Mouse (Mus musculus) hindbrain, embryonic 11.5 days (tissue): ENCODE results near the gene Shld1. TPM values are rescaled to one million over a fixed set of nuclear protein-coding genes. Genes with fewer than 3 reads are reported as not detected.

Source experiments
- ATAC-seq: fragments of 200-750 bp; cut with Nextera tagmentation; 2 replicates; pipeline ENCODE4 v1.8.0; 2017; ENCODE audit warnings: mild to moderate bottlenecking, moderate TSS enrichment, moderate library complexity; ENCODE audit not compliant: low FRiP score
- DNase-seq: peaks from one replicate; pipeline ENCODE4 v3.0.0-alpha.2; 2015; ENCODE audit warnings: low spot score
- H3K27ac ChIP-seq: fragments of 300-500 bp; sonication (generic); 2 replicates; pipeline ENCODE4 v1.5.1; 2014; ENCODE audit warnings: mild to moderate bottlenecking, low read depth, low read length
- H3K27me3 ChIP-seq: fragments of 300-500 bp; sonication (generic); 2 replicates; pipeline ENCODE4 v1.6.1; 2014; ENCODE audit warnings: mild to moderate bottlenecking, low read length, moderate library complexity, mixed read lengths; ENCODE audit not compliant: control insufficient read depth, insufficient read depth
- H3K36me3 ChIP-seq: fragments of 300-500 bp; sonication (generic); 2 replicates; pipeline ENCODE4 v1.6.1; 2014; ENCODE audit warnings: mild to moderate bottlenecking, low read length, moderate library complexity, mixed read lengths; ENCODE audit not compliant: control insufficient read depth, insufficient read depth
- H3K4me1 ChIP-seq: fragments of 300-500 bp; sonication (generic); replicated peaks from 2 replicates; pipeline ENCODE4 v1.6.1; 2014; ENCODE audit warnings: low read length, mixed read lengths; ENCODE audit not compliant: control insufficient read depth, insufficient read depth
- H3K4me2 ChIP-seq: fragments of 300-500 bp; sonication (generic); replicated peaks from 2 replicates; pipeline ENCODE4 v1.6.1; 2014; ENCODE audit warnings: mild to moderate bottlenecking, low read depth, low read length
- H3K4me3 ChIP-seq: fragments of 300-500 bp; sonication (generic); 2 replicates; pipeline ENCODE4 v1.5.1; 2014; ENCODE audit warnings: low read depth, low read length
- H3K9ac ChIP-seq: fragments of 300-500 bp; sonication (generic); 2 replicates; pipeline ENCODE4 v1.6.1; 2014; ENCODE audit warnings: low read depth, low read length
- H3K9me3 ChIP-seq: fragments of 300-500 bp; sonication (generic); 2 replicates; pipeline ENCODE4 v1.6.1; 2016; ENCODE audit warnings: low read length; ENCODE audit not compliant: control insufficient read depth
- WGBS: fragments of 180-500 bp; shearing (Covaris S2); extraction: QIAGEN DNeasy Blood & Tissue Kit; methylation state at CpG from one replicate; pipeline ENCODE4 v1.1.7; 2014; 5-methylcytosine and 5-hydroxymethylcytosine counted together
- polyA plus RNA-seq: library from polyadenylated mRNA; unstranded; fragments of >200 nt; fragmentation: Nextera tagmentation; extraction: Ambion mirVana; gene quantifications from 2 replicates; pipeline ENCODE4 v1.2.1, GENCODE M21; 2014

Gene Shld1
- polyA plus RNA-seq, 1 experiment from 2014 or later: 20.0 TPM

DNA sequence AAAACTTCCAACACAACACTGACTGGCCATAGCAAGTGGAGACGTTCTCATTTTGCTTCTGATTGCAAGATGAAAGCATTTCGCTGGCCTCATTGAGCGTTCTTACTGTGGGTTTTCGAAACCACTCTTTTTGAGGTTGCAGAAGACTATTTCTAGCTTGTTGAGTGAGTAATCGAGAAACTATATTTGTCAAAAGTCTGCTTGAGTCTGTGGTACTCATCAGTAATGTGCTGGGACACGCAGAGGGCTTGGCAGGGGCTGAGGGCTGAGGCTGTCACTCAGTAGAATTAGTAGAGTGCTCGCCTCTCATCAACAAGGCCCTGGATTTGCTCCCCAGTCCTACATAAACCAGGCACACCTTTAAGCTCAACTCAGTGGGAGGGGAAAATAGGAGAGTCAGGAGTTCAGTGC, 1.9 kb downstream of the Shld1 start:
- H3K9me3 ChIP-seq: no peaks in the 10 kb centered on the region
- no peak overlapping the region for H3K4me3 ChIP-seq
- 87% methylated on average over 7 of the region's 7 CpGs for WGBS
- H3K4me1 ChIP-seq: no peaks in the 10 kb centered on the region
- no peaks in the 10 kb centered on the region for H3K36me3 ChIP-seq
- no peaks in the 10 kb centered on the region for H3K27me3 ChIP-seq
- no peak overlapping the region; the same call in 1 of the 2 replicates for H3K27ac ChIP-seq
- no peak overlapping the region for H3K4me2 ChIP-seq
- H3K9ac ChIP-seq: no peak overlapping the region
- ATAC-seq: no peak
- no peak for DNase-seq

DNA sequence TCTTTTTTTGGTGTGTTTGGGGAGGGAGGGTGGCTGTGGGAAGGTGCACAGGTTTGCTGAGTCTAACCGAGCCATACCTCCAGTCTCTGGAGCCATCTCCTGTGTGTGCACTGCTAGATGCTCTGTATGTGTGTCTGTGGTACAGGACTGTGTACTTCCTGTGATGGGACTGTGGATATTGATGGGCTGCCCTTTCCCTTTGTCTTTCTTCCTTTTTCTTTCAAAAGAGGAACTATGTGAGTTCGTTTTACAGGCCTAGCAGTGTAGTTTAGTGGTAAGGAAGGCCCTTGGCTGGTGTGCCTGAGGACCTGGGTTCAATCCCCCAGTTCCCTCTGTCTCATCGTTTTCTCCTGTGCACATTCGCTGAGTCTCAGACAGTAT, 2.4 kb downstream of the Shld1 start:
- H3K4me1 ChIP-seq: no peaks in the 10 kb centered on the region
- WGBS: 81% methylated on average over 4 of the region's 4 CpGs
- no peak overlapping the region for H3K27ac ChIP-seq
- H3K9ac ChIP-seq: no peak overlapping the region
- H3K4me2 ChIP-seq: no peak overlapping the region
- DNase-seq (no peak), ATAC-seq (no peak)
- no peaks in the 10 kb centered on the region for H3K27me3 ChIP-seq
- H3K9me3 ChIP-seq: no peaks in the 10 kb centered on the region
- no peaks in the 10 kb centered on the region for H3K36me3 ChIP-seq
- H3K4me3 ChIP-seq: no peak overlapping the region

DNA sequence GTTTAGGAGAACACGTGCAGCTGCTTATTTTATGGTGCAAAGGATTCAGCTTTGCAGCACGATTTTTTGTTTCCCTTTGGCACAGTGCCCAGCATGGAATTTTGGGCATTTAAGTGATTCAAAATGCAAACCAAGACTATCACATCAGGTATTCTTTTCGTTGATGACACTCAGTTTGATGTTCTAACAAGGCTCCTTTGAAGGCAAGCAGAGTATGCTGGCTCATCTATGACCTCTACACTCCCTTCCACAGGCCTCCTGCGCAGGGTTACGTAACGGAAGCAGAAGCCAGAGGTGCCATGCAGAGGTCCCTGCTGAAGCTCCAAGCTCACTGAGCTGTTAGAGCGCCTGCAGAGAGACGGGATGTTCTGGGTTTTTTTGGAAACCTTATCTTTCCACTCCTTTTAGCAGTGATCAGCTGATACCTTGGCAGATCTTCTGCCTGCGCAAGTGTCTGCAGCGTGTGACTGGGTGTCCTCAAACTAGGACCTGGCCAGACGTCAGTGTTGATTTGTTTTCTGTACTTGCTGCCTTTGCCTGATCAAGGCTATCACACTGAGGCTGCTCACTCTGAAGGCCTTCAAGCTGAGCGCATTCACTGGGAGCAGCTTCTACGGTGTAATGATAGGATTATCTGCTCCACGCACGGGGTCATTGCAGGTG, 3.0 kb downstream of the Shld1 start:
- Histone ChIP-seq H3K4me2 (no peak overlapping the region), H3K4me3 (no peak overlapping the region), H3K27ac (no peak overlapping the region), H3K9ac (no peak overlapping the region), H3K9me3 (no peaks in the 10 kb centered on the region), H3K4me1 (no peaks in the 10 kb centered on the region), H3K27me3 (no peaks in the 10 kb centered on the region), H3K36me3 (no peaks in the 10 kb centered on the region)
- no peak for ATAC-seq
- DNase-seq: no peak
- WGBS: 84% methylated on average over 15 of the region's 15 CpGs

DNA sequence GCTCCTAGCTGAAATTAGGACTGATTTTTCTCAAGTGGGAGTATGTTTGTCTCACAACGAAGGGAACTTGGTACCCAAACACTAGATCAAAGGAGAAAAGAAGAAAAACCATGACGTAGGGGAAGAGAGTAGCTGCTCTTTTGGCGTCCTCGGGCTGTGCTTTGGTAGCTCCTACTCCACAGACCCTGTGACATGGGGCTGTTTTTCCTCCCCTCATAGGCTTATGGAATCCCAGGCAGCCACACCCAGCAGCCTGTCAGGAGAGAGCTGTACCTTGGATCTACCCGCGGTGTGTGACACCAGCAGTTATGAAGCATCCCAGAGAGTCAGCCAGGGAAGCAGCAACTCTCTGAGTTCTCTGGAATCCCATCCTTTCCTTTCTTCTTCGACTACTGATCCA, 5.0 kb downstream of the Shld1 start:
- DNase-seq (no peak), ATAC-seq (no peak)
- Histone ChIP-seq H3K36me3 (no peaks in the 10 kb centered on the region), H3K9me3 (no peaks in the 10 kb centered on the region), H3K27me3 (no peaks in the 10 kb centered on the region), H3K4me1 (no peaks in the 10 kb centered on the region), H3K27ac (no peak overlapping the region), H3K4me2 (no peak overlapping the region), H3K9ac (no peak overlapping the region), H3K4me3 (no peak overlapping the region)
- 73% methylated on average over 7 of the region's 7 CpGs for WGBS

DNA sequence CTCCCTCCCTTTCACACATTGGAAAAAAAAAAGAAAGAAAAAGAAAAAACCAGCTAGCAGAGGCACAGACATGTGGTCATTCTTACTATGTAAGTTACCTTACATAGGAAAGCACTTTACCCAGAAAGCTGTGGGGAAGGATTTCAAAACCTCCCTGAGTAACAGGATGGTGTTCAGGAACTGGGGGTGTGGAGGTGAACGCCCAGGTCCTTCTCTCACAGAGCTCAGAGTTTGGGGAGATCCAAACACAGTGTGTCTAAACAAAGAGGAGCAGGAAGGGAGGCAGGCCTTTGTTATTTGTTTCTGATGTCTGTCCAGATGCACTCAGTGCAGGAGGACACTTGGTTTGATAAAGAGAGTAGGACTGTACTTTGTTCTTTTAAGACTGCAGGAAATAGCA, 5.6 kb downstream of the Shld1 start:
- no peak for DNase-seq
- Histone ChIP-seq H3K4me2 (no peak overlapping the region), H3K36me3 (no peaks in the 10 kb centered on the region), H3K4me1 (no peaks in the 10 kb centered on the region), H3K27me3 (no peaks in the 10 kb centered on the region), H3K4me3 (no peak overlapping the region), H3K9me3 (no peaks in the 10 kb centered on the region), H3K9ac (no peak overlapping the region), H3K27ac (no peak overlapping the region)
- 61% methylated on average over 1 of the region's 1 CpGs for WGBS
- ATAC-seq: no peak

DNA sequence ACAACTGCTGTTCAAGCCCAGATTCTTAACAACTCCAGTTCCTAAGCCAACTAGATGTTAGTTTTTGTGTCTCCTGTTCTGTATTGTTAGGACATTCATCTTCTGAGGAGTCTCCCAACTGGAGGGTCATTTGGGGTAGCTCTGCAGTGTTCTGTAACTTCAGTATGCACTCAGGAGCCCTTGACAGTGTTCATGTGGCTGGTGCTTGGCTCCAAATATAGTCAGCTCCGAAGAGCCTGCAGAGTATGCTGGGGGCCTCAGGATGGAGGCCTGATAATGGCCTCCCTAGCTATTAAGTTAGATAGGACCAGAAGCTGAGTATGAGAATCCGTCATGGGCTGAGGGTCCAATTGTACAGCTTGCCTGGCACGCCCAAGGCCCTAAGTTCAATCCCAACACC, 7.2 kb downstream of the Shld1 start:
- no peaks in the 10 kb centered on the region for H3K36me3 ChIP-seq
- 89% methylated on average over 3 of the region's 3 CpGs for WGBS
- H3K27me3 ChIP-seq: no peaks in the 10 kb centered on the region
- ATAC-seq: no peak
- H3K9ac ChIP-seq: no peak overlapping the region
- H3K4me1 ChIP-seq: no peaks in the 10 kb centered on the region
- H3K9me3 ChIP-seq: no peaks in the 10 kb centered on the region
- no peak overlapping the region for H3K4me3 ChIP-seq
- DNase-seq: no peak
- H3K27ac ChIP-seq: no peak overlapping the region
- H3K4me2 ChIP-seq: no peak overlapping the region

DNA sequence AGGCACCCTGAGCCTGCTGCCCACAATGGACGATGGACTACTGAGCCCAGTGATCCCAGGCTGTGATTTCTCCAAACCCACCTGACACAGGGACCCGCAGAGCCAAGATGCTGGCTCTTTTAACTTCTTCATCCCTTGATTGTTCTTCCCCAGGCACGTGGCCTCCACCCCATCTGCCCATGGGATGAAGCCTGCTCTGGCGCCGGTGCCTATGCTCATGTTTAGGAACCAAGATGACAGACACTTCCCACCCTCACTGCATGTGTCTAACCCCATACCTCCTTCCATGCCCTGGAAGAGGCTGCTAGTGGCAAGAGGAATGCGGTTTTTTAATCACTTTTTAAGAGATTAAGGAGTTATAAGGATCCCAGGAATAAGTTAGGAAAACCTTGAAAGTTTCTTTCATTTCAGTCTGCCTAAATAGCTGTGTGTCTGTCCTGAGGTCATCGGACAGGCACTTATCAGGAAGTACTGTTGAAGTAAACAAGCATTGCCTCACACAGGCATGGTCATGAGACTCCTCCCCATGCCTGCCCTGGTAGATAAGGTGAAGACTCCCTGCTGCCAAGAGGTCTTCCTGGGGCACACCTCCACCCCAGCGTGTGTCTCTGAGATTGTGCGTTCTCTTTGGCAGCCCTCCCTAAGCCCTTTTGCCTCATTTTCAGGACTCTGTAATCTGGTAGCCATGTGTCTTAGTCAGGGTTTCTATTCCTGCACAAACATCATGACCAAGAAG, 8.8 kb downstream of the Shld1 start:
- 88% methylated on average over 9 of the region's 9 CpGs for WGBS
- Histone ChIP-seq H3K4me1 (no peaks in the 10 kb centered on the region), H3K27me3 (no peaks in the 10 kb centered on the region), H3K9ac (no peak overlapping the region), H3K4me2 (no peak overlapping the region), H3K27ac (no peak overlapping the region), H3K9me3 (no peaks in the 10 kb centered on the region), H3K4me3 (no peak overlapping the region), H3K36me3 (no peaks in the 10 kb centered on the region)
- ATAC-seq (no peak), DNase-seq (no peak)

DNA sequence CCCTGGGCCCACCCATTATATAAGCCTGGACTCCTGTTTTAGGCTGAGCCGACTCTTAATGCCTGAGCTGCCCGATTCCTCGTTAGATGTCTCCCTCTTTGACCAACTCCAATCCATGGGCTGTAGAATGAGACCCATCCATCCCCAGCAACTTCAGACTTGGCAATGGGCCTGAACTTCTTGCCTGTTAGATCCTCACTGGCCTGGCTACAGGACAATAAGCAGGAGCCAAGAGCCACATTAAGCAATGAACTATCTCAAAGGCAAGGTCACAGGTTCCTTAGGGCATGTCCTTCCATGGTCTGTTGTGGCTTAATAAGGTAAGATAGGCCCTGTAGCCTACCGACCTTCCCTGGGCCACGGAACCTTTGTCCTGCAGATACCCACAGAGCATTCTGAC, 9.8 kb downstream of the Shld1 start:
- Histone ChIP-seq H3K36me3 (no peaks in the 10 kb centered on the region), H3K27ac (no peak overlapping the region), H3K9me3 (no peaks in the 10 kb centered on the region), H3K4me1 (no peaks in the 10 kb centered on the region), H3K4me3 (no peak overlapping the region), H3K4me2 (no peak overlapping the region), H3K27me3 (no peaks in the 10 kb centered on the region), H3K9ac (no peak overlapping the region)
- ATAC-seq (no peak), DNase-seq (no peak)
- 90% methylated on average over 5 of the region's 5 CpGs for WGBS

DNA sequence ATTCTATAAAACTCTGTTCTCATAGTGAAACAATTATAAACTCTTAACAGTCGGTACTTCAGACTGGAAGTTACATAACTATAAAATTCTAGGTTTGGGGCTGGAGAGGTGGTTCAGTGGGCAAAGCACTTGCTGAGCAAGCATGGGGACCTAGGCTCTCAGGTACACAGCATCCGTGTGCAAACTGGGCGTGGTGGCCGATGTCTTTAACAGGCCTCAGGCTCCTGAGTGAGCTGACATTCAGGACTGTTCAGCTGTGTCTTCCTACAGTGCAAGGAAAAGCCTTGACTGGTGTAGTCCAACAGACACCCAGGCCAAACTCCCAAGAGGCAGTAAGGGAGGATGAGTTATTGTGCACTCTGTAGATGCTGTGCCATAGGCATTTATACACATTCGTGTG, 10.5 kb downstream of the Shld1 start:
- H3K9ac ChIP-seq: no peak overlapping the region

More for the DNA sequence above, 10.5 kb downstream of the Shld1 start:
- Histone ChIP-seq H3K9me3 (no peaks in the 10 kb centered on the region), H3K4me3 (no peak overlapping the region), H3K36me3 (no peaks in the 10 kb centered on the region), H3K4me1 (no peaks in the 10 kb centered on the region), H3K27ac (no peak overlapping the region), H3K4me2 (no peak overlapping the region), H3K27me3 (no peaks in the 10 kb centered on the region)
- DNase-seq (no peak), ATAC-seq (no peak)
- 89% methylated on average over 5 of the region's 5 CpGs for WGBS
